Mouse (Mus musculus) embryonic facial prominence, embryonic 10.5 days (tissue): ENCODE results near the gene Srxn1. TPM values are rescaled to one million over a fixed set of nuclear protein-coding genes. Genes with fewer than 3 reads are reported as not detected.

Experiments used
- DNase-seq: peaks from one replicate; pipeline ENCODE4 v3.0.0-alpha.2; 2017; ENCODE audit warnings: low spot score
- H3K27ac ChIP-seq: fragments of 300-500 bp; sonication (generic); replicated peaks from 2 replicates; pipeline ENCODE4 v1.5.1; 2016; ENCODE audit warnings: mild to moderate bottlenecking
- H3K27me3 ChIP-seq: fragments of 300-500 bp; sonication (generic); replicated peaks from 2 replicates; pipeline ENCODE4 v1.6.1; 2016; ENCODE audit warnings: low read depth, mild to moderate bottlenecking; ENCODE audit not compliant: poor library complexity, severe bottlenecking
- H3K36me3 ChIP-seq: fragments of 300-500 bp; sonication (generic); replicated peaks from 2 replicates; pipeline ENCODE4 v1.6.1; 2016; ENCODE audit warnings: mild to moderate bottlenecking, moderate library complexity
- H3K4me1 ChIP-seq: fragments of 300-500 bp; sonication (generic); 2 replicates; pipeline ENCODE4 v1.6.1; 2016
- H3K4me3 ChIP-seq: fragments of 300-500 bp; sonication (generic); 2 replicates; pipeline ENCODE4 v1.5.1; 2016; ENCODE audit warnings: mild to moderate bottlenecking, moderate library complexity
- H3K9me3 ChIP-seq: fragments of 300-500 bp; sonication (generic); 2 replicates; pipeline ENCODE4 v1.6.1; 2016; ENCODE audit warnings: mild to moderate bottlenecking
- WGBS: fragments of 180-500 bp; shearing (Covaris S2); methylation state at CpG from one replicate; pipeline ENCODE4 v1.1.7; 2016; 5-methylcytosine and 5-hydroxymethylcytosine counted together
- polyA plus RNA-seq: library from polyadenylated mRNA; unstranded; fragments of >200 nt; fragmentation: Nextera tagmentation; extraction: Ambion mirVana; gene quantifications from 2 replicates; pipeline ENCODE4 v1.2.1, GENCODE M21; 2016

The Srxn1 gene
- polyA plus RNA-seq, 1 experiment from 2014 or later = 12.4 TPM

GRCm38 (mm10) chr2:152155414-152156208 is 50.3 kb downstream of the Srxn1 start:
- no peak overlapping the region for H3K4me3 ChIP-seq
- 0 out of 2 replicates have a peak, but pooled peaks cover 7% of the 10 kb centered on the region for H3K9me3 ChIP-seq
- no peak for DNase-seq
- peaks cover 19% of the 10 kb centered on the region for H3K4me1 ChIP-seq
- H3K27me3 ChIP-seq = no peaks in the 10 kb centered on the region
- H3K27ac ChIP-seq = peak overlapping the region; percentile 67
- H3K36me3 ChIP-seq = no peaks in the 10 kb centered on the region
- 48% methylated on average over 7 of the region's 7 CpGs for WGBS

GRCm38 (mm10) chr2:152156471-152156870 is 51.2 kb downstream of the Srxn1 start:
- WGBS = 85% methylated on average over 6 of the region's 6 CpGs
- Histone ChIP-seq H3K4me3 (no peak overlapping the region), H3K36me3 (no peaks in the 10 kb centered on the region), H3K4me1 (peaks cover 19% of the 10 kb centered on the region), H3K27me3 (no peaks in the 10 kb centered on the region), H3K27ac (no peak overlapping the region), H3K9me3 (0 out of 2 replicates have a peak, but pooled peaks cover 7% of the 10 kb centered on the region)
- DNase-seq = no peak

- 84% methylated on average over 1 of the region's 1 CpGs for WGBS
- Histone ChIP-seq H3K9me3 (0 out of 2 replicates have a peak, but pooled peaks cover 7% of the 10 kb centered on the region), H3K4me3 (no peak overlapping the region), H3K27ac (no peak overlapping the region), H3K36me3 (no peaks in the 10 kb centered on the region), H3K27me3 (no peaks in the 10 kb centered on the region), H3K4me1 (peaks cover 14% of the 10 kb centered on the region)
- no peak for DNase-seq
Observed at GRCm38 (mm10) chr2:152159487-152159886, 54.2 kb downstream of the Srxn1 start.

Other genes with a start within 250 kb of the Srxn1 start
- 0.27 and 0.73 TPM in 2 replicates for gene Angpt4, start 194.3 kb upstream of the Srxn1 start, polyA plus RNA-seq
- 48.4 and 55.0 TPM in 2 replicates for gene Fam110a, start 125.3 kb upstream of the Srxn1 start, polyA plus RNA-seq
- 0.63 and 0.80 TPM in 2 replicates for gene Slc52a3, start 109.0 kb upstream of the Srxn1 start, polyA plus RNA-seq
- 0.93 and 1.5 TPM in 2 replicates for gene Scrt2, start 24.0 kb upstream of the Srxn1 start, polyA plus RNA-seq
- 9.2 and 10.3 TPM in 2 replicates for gene Tcf15, start 38.0 kb downstream of the Srxn1 start, polyA plus RNA-seq
- gene Csnk2a1, start 121.3 kb downstream of the Srxn1 start, polyA plus RNA-seq = 77.8 and 82.6 TPM in 2 replicates
- 30.8 and 32.0 TPM in 2 replicates for gene Tbc1d20, start 188.3 kb downstream of the Srxn1 start, polyA plus RNA-seq
- 96.2 and 98.1 TPM in 2 replicates for gene Rbck1, start 227.1 kb downstream of the Srxn1 start, polyA plus RNA-seq
- gene Trib3, start 238.5 kb downstream of the Srxn1 start, polyA plus RNA-seq = 2.5 and 3.0 TPM in 2 replicates